Mouse (Mus musculus): Measurements from ENCODE around the gene Obscn.

- no peak for TF ChIP-seq CTCF (IDR thresholded peaks at IDR 0.05)
- TF ChIP-seq POLR2A (IDR thresholded peaks at IDR 0.05; ENCODE audit: insufficient read depth, low read depth, low read length), result no peak
Observed at GRCm38 (mm10) chr11:58989166-58989565, 147.0 kb downstream of the Obscn start.

Measured in heart, adult 2 months (tissue).